Mouse (Mus musculus) brown adipose tissue, adult 24 weeks (tissue): ENCODE results near the gene Phb2. TPM values are rescaled to one million over a fixed set of nuclear protein-coding genes. Genes with fewer than 3 reads are reported as not detected.
A peak's percentile ranks its signal among the peaks of the same experiment; 100 is the strongest.

Source experiments
- H3K27ac ChIP-seq: fragments of 200-500 bp; replicated peaks from 2 replicates; pipeline ENCODE4 v1.5.1; 2012; ENCODE audit warnings: low read depth, mild to moderate bottlenecking, low read length
- H3K4me1 ChIP-seq: fragments of 200-500 bp; 2 replicates; pipeline ENCODE4 v1.6.1; 2012; ENCODE audit warnings: low read length, mixed read lengths; ENCODE audit not compliant: control insufficient read depth, insufficient read depth, insufficient read length
- H3K4me3 ChIP-seq: fragments of 200-500 bp; 2 replicates; pipeline ENCODE4 v1.5.1; 2012; ENCODE audit warnings: low read depth, mild to moderate bottlenecking, low read length, moderate library complexity; ENCODE audit not compliant: insufficient read depth
- polyA plus RNA-seq: library from polyadenylated mRNA; stranded (reverse); fragments of >200 nt; gene quantifications from 2 replicates; pipeline ENCODE4 v1.2.4, GENCODE M21; 2012; ENCODE audit not compliant: missing spikeins, insufficient read depth, insufficient read length

Phb2 gene
- polyA plus RNA-seq, 1 experiment, result 381 TPM

DNA sequence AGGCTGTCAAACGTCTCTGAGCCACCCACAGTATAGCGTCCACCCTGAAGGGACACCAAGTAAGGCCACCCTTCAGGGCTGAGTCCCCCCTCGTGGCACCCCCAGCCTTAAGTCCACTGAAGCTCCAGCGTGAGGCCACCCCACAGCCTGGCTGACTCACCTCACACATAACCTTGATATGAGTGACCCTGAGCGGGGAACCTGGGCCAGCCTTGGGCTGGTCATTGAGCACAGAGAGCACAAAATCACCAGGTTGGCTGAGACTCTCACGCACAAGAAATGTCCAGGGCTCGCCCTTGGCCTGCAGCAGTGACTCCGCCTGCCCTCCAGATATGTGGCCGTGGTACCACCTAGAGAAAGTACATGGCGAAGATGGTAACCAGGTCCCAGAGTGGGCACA is 16.5 kb downstream of the Phb2 start:
- no peak overlapping the region for H3K27ac ChIP-seq
- H3K4me3 ChIP-seq, result no peak overlapping the region
- no peaks in the 10 kb centered on the region for H3K4me1 ChIP-seq

DNA sequence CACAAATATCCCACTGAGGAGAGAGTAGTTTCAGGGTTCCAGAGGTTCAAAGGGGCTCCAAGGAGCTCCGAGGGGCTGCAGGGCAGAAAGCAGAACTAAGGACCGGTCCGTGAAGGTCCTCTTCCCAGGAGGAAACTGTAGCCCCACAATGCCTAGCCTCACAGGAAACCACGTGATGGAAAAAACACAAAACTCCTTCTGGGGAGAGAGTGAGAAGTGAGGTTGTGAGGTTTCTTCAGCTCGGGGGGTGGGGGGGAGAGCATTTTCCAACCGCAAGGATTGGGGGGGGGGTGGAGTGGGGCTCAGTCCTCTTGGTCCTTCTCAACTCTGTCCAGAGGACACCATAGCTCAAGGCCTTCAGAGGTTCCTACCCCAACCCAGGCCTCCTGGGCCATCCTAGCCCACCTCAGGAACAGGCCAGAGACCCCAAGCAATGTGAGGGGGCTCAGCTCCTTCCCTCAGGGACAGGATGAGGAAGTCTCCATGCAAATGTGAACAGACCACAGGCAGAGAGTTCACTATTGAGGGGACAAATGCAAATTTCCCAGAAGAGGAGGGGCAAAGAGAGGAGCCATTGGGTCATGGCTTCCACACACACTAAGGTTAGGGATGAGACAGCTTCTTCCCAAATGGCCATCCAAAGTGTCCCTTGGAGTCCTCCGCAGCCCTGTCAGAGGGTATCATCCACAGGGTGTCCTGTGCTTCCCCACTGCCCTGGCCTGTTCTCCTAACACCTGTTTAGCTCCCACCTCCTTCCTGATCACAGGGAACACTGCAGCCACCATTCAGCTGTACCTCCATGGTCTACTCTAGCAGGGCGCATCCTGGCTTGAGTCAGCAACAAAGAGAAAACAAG is 17.9 kb downstream of the Phb2 start:
- H3K27ac ChIP-seq, result peak overlapping the region; percentile 57
- no peak overlapping the region; the same call in 1 of the 2 replicates for H3K4me3 ChIP-seq
- H3K4me1 ChIP-seq, result no peaks in the 10 kb centered on the region

- no peak overlapping the region for H3K4me3 ChIP-seq
- H3K4me1 ChIP-seq, result no peaks in the 10 kb centered on the region
- H3K27ac ChIP-seq, result no peak overlapping the region
Observed at GRCm38 (mm10) chr6:124731038-124731437, 18.9 kb downstream of the Phb2 start.

GRCm38 (mm10) chr6:124732476-124733370 is 20.6 kb downstream of the Phb2 start:
- Histone ChIP-seq H3K4me1 (no peaks in the 10 kb centered on the region), H3K27ac (peak overlapping the region; percentile 74; the same call in 1 of the 2 replicates), H3K4me3 (peak overlapping the region; percentile 55)

DNA sequence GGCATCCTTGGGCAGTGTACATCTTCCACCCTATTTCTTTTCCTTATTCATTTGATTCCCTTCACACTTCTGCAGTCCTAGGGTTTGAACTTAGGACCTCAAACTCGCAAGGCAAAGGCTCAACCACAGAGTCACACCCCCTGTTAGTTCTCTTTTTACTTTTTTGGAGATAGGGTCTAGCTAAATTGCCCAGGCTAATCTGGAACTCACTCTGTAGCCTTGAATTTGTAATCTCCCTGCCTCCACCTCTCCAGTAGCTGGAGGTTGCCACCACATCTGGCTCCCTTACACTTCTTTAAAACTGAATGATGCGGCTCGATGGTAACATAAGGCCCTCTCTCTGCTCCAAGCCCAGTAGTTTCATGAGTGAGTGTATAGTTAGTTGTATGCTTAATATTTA is 22.3 kb downstream of the Phb2 start:
- H3K4me1 ChIP-seq, result peaks cover 4% of the 10 kb centered on the region; the same call in 1 of the 2 replicates
- no peak overlapping the region for H3K4me3 ChIP-seq
- H3K27ac ChIP-seq, result no peak overlapping the region

GRCm38 (mm10) chr6:124737040-124737439 is 24.9 kb downstream of the Phb2 start:
- Histone ChIP-seq H3K4me3 (no peak overlapping the region), H3K27ac (no peak overlapping the region), H3K4me1 (peaks cover 8% of the 10 kb centered on the region; the same call in 1 of the 2 replicates)

DNA sequence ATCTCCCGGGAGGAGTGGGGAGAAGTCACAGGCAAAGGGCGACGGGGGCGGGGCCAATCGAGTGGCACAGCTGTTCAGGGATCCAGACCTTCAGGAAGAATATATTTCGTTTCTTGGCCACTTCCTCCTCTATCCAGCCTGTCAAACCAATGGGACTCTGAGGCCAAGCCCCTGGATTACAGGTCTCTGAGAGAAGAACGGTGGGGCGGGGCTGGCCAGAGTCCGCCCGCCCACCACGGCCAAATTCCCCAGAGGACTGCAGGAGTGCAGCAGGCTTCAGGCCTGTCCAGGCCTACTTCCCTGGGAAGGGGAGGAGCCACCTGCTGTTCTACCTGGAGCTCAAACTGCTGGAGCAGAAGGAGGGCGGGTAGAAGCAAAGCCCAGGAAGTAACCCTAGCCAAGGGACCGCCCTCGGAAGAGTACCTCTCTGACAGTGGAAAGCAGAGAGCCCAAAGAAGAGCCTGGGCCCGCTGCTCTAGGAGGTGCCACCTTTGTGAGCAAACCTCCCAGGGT is 26.4 kb downstream of the Phb2 start, which contains the start of gene Ptpn6:
Gene Ptpn6 (minus strand): TSS at position 204 of the 513 bp plus-strand sequence.
- H3K4me3 ChIP-seq, result no peak within 1 kb of the TSS
- H3K27ac ChIP-seq, result no peak within 1 kb of the TSS

GRCm38 (mm10) chr6:124739231-124739796 is 27.2 kb downstream of the Phb2 start:
- peak overlapping the region; percentile 91; the same call in 1 of the 2 replicates for H3K27ac ChIP-seq
- no peak overlapping the region for H3K4me3 ChIP-seq
- H3K4me1 ChIP-seq, result peaks cover 8% of the 10 kb centered on the region; the same call in 1 of the 2 replicates

More for the DNA sequence above, 26.4 kb downstream of the Phb2 start, which contains the start of gene Ptpn6:
- H3K4me1 ChIP-seq, result peaks cover 8% of the 10 kb centered on the region; the same call in 1 of the 2 replicates

GRCm38 (mm10) chr6:124740211-124740887 is 28.2 kb downstream of the Phb2 start:
- Histone ChIP-seq H3K27ac (peak overlapping the region; percentile 91), H3K4me3 (peak overlapping the region; percentile 65), H3K4me1 (peaks cover 11% of the 10 kb centered on the region; the same call in 1 of the 2 replicates)

DNA sequence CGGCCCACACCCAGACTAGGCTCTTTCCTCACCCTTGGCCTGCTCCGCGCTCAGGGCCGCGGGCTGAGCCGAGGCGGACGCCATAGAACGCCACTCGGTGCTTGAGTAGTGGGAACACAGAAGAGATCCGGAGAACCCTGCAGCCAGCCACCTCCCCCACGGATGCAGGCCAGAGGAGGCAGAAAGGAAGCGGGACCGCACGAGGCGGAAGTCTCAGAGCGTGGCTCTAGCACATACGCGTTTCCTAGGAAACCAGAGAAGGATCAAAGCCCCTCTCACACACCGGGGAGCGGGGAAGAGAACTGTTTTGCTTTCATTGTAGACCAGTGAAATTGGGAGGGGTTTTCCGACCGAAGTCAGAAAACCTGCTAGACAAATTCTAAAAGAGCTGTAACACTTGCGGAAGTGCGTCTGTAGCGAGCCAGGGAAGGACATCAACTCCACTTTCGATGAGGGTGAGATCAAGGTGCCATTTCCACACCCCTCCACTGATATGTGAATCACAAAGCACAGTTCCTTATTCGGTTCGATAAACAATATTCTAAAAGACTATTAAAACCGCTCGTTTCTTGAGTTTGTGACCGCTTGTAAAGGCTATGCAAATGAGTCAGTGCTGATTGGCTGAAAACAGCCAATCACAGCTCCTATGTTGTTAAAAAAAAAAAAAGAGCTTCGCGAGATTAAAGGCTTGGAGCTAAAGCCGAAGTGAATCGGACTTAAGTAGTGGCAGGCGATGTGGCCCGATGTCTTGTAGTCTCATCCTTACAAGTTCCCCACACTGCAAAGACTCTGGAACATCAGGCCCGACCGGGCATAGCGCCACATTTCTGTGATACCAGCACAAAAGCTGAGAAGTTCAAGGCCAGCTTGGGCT is 29.0 kb downstream of the Phb2 start, which contains the start of gene Grcc10:
Gene Grcc10 (minus strand): TSS at position 487 of the 874 bp plus-strand sequence.
- peak within 1 kb of the TSS; percentile 65 for H3K4me3 ChIP-seq
- peaks cover 11% of the 10 kb centered on the region; the same call in 1 of the 2 replicates for H3K4me1 ChIP-seq
- peak within 1 kb of the TSS; percentile 91 for H3K27ac ChIP-seq

DNA sequence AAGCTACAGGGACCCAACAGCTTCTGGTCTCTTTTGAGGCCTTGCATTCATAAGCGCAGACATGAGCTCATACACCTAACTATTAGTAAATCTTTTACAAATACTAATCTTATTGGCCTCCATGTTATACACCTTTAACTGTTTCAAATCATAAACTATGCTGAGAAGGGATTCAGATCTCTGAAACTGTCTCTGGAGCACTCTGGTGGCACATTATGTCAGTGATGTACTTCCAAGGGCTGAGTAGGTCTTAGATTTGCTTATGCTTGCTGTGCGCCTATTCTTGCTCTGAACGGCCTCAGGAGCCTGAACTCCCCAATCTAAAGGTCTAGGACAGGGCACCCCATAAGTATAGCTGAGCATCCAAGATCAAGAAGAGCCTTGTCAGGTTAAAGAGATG is 29.7 kb downstream of the Phb2 start:
- Histone ChIP-seq H3K4me1 (peaks cover 11% of the 10 kb centered on the region; the same call in 1 of the 2 replicates), H3K4me3 (no peak overlapping the region), H3K27ac (peak overlapping the region; percentile 33)

DNA sequence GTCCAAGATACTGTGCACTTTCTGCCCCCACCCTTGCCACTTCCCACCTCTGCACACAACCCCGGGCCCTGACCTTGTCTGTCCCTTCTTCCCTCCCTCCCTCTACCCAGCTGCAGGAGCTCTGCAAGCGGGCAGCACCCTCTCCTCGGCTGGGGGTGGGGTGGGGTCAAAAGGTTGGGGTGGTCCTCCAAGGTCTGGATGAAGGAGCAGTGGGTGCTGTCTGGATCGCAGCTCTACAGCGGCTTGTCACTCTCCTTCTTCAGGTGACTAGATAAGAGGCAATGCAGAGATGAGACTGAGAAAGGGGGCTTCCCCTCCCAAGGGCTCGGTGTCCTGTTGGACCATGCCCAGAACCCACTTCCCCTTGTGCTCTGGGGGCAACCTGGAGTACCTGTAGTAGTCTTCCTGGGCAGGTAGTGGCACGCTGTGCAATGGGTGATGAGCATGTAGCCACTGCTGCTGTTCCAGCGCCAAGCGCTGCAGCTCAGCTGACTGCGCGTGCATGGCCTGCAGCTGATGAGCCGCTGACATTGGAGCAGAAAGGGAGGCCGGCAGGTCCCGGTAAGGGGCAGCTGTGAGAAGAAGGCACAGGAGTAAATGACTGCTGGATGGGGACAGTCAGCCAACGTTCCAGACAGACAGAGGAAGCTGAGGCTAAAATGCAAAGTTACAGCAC is 30.8 kb downstream of the Phb2 start:
- H3K4me3 ChIP-seq, result no peak overlapping the region
- no peak overlapping the region for H3K27ac ChIP-seq
- H3K4me1 ChIP-seq, result peaks cover 11% of the 10 kb centered on the region; the same call in 1 of the 2 replicates

GRCm38 (mm10) chr6:124743647-124744046 is 31.5 kb downstream of the Phb2 start:
- H3K4me3 ChIP-seq, result no peak overlapping the region
- peaks cover 11% of the 10 kb centered on the region; the same call in 1 of the 2 replicates for H3K4me1 ChIP-seq
- H3K27ac ChIP-seq, result no peak overlapping the region
